Mouse (Mus musculus) liver, postnatal 0 days (tissue): ENCODE data around the gene Taok3.

Source experiments
- CTCF ChIP-seq: sonication (generic); IDR thresholded peaks from 2 replicates; pipeline ENCODE4 v1.5.1; 2016; ENCODE audit warnings: antibody characterized with exemption, low read depth
- EP300 ChIP-seq: IDR thresholded peaks from 2 replicates; pipeline ENCODE4 v1.6.1; 2016; ENCODE audit warnings: antibody characterized with exemption, low read depth, mild to moderate bottlenecking

- TF ChIP-seq EP300 (no peak), CTCF (peak; percentile 30)
Observed at GRCm38 (mm10) chr5:117282360-117282759, 162.4 kb downstream of the Taok3 start.
